13 mouse cellular contexts compared by ENCODE assay signal in the genomic region with DNA sequence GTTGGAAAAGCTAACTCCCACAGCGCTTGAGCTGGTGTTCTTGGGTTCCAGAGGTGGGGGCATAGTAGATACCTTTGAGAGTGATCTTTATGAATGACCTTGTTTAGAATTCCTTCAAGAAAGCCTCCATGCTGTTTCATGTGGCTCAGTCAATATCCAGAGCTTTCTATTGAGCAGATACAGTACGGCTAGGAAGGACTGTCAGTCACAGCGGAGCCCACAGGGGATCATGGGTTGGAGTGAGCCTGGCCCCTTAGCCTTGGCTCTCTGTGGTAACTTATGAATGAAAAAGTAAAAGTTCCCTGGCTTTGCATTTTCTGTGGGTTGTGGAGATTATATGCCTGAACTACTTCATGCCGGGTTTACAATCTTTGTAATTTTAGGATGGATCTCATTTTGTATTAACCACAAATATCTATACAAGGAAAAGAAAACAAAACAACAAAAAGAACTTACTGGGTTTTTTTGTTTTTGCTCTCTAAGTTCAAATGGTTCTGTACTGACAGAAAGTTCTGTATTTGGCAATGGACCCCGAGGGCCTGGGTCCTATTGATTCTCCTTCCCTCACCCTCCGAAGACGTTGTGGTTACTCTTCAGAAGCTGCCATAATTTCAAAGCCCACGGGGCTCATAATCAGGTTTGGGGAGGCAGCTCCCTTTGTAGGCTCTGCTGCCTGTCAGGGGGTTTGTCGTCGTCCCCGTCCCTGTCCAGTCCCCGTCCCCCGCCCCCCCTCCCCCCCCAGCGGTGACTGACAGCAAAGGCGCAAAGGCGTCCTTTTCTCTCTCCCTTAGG.
A peak's percentile ranks its signal among the peaks of the same experiment; 100 is the strongest.
DNase-seq lines count a peak whose midpoint lies in the region; ATAC-seq lines count a peak whose summit lies in the region.
"Had no signal": no experiment of that assay in that cellular context is flagged by ENCODE, and none has a peak within 500 bp of the region (broad histone marks: within the 10 kb centered on the region; RNA-seq: fewer than 3 reads in every experiment).

No protein-coding gene starts in this region.

- H3K27me3 ChIP-seq in heart, embryonic 13.5 days (replicated peaks): peaks cover 21% of the 10 kb centered on the region
- no peaks in the 10 kb centered on the region for H3K27me3 ChIP-seq in embryonic facial prominence, embryonic 14.5 days (replicated peaks; ENCODE audit: control insufficient read depth, insufficient read depth, low read length)
- H3K27me3 ChIP-seq in hindbrain, embryonic 13.5 days: peaks cover 12% of the 10 kb centered on the region; the same call in 1 of the 2 replicates
- no peaks in the 10 kb centered on the region for H3K27me3 ChIP-seq in midbrain, embryonic 14.5 days (ENCODE audit: control insufficient read depth, insufficient read depth, low read length)

- no peaks in the 10 kb centered on the region for H3K9me3 ChIP-seq in heart, embryonic 13.5 days
- H3K9me3 ChIP-seq in embryonic facial prominence, embryonic 14.5 days (ENCODE audit: control insufficient read depth, low read length): no peaks in the 10 kb centered on the region
- H3K9me3 ChIP-seq in hindbrain, embryonic 13.5 days: no peaks in the 10 kb centered on the region
- no peaks in the 10 kb centered on the region for H3K9me3 ChIP-seq in midbrain, embryonic 14.5 days (ENCODE audit: control insufficient read depth, low read length)

- WGBS in heart, embryonic 13.5 days: 25% methylated on average over 16 of the region's 16 CpGs
- WGBS in embryonic facial prominence, embryonic 14.5 days: 20% methylated on average over 14 of the region's 16 CpGs
- WGBS in hindbrain, embryonic 13.5 days: 22% methylated on average over 16 of the region's 16 CpGs
- 17% methylated on average over 16 of the region's 16 CpGs for WGBS in midbrain, embryonic 14.5 days

- H3K27ac ChIP-seq in heart, embryonic 13.5 days (replicated peaks): no peak overlapping the region
- no peak overlapping the region for H3K27ac ChIP-seq in embryonic facial prominence, embryonic 14.5 days (replicated peaks; ENCODE audit: low read depth, low read length)
- no peak overlapping the region for H3K27ac ChIP-seq in hindbrain, embryonic 13.5 days
- H3K27ac ChIP-seq in midbrain, embryonic 14.5 days (replicated peaks; ENCODE audit: low read depth, low read length): no peak overlapping the region
- H3K27ac ChIP-seq: stomach, postnatal 0 days had no signal

- peak overlapping the region; percentile 16; the same call in 1 of the 2 replicates for H3K4me3 ChIP-seq in heart, embryonic 13.5 days
- no peak overlapping the region for H3K4me3 ChIP-seq in embryonic facial prominence, embryonic 14.5 days (ENCODE audit: low read depth, low read length)
- H3K4me3 ChIP-seq in hindbrain, embryonic 13.5 days: no peak overlapping the region
- peak overlapping the region; percentile 9; the same call in 1 of the 2 replicates for H3K4me3 ChIP-seq in midbrain, embryonic 14.5 days (replicated peaks; ENCODE audit: low read depth, low read length)

- 0 out of 2 replicates have a peak, but pooled peaks cover 7% of the 10 kb centered on the region for H3K4me1 ChIP-seq in heart, embryonic 13.5 days
- H3K4me1 ChIP-seq in embryonic facial prominence, embryonic 14.5 days (ENCODE audit: control insufficient read depth, insufficient read depth, low read length): peaks cover 10% of the 10 kb centered on the region
- peaks cover 12% of the 10 kb centered on the region for H3K4me1 ChIP-seq in hindbrain, embryonic 13.5 days (replicated peaks)
- peaks cover 6% of the 10 kb centered on the region for H3K4me1 ChIP-seq in midbrain, embryonic 14.5 days (ENCODE audit: control insufficient read depth, insufficient read depth, low read length)

- intact Hi-C loops in heart, postnatal 25 days (cut with DNase I): no loop called here

- no peaks in the 10 kb centered on the region for H3K36me3 ChIP-seq in heart, embryonic 13.5 days
- no peaks in the 10 kb centered on the region for H3K36me3 ChIP-seq in embryonic facial prominence, embryonic 14.5 days (ENCODE audit: control insufficient read depth, insufficient read depth, low read length)
- no peaks in the 10 kb centered on the region for H3K36me3 ChIP-seq in hindbrain, embryonic 13.5 days
- H3K36me3 ChIP-seq in midbrain, embryonic 14.5 days (ENCODE audit: control insufficient read depth, insufficient read depth, low read length): no peaks in the 10 kb centered on the region

- no peak for ATAC-seq in heart, embryonic 13.5 days (ENCODE audit: extremely low read depth, insufficient number of reproducible peaks, low FRiP score, low TSS enrichment)
- no peak for ATAC-seq in embryonic facial prominence, embryonic 14.5 days (ENCODE audit: low read depth)
- no peak for ATAC-seq in hindbrain, embryonic 13.5 days (ENCODE audit: low FRiP score)
- ATAC-seq in midbrain, embryonic 14.5 days (ENCODE audit: low FRiP score, low TSS enrichment): no peak
- ATAC-seq: liver, postnatal 0 days had no signal

- DNase-seq in heart, postnatal 25 days (ENCODE audit: low spot score): no peak
- no peak for DNase-seq in embryonic facial prominence, embryonic 14.5 days (ENCODE audit: low spot score)
- no peak for DNase-seq in midbrain, embryonic 14.5 days
- no peak for DNase-seq in frontal cortex, postnatal 14 days (ENCODE audit: low spot score in 2 of 2)
- no peak for DNase-seq in right cerebral cortex, adult 18-20 months
- DNase-seq in natural killer cell, adult 2 months (ENCODE audit: low spot score in 2 of 2): no peak
- DNase-seq: B cell, adult 2 months; gastrocnemius, postnatal 10 days; kidney, adult 9 months; liver, postnatal 0 days had no signal

- H3K4me2 ChIP-seq in heart, embryonic 13.5 days: peak overlapping the region; percentile 59
- peak overlapping the region; percentile 26 for H3K4me2 ChIP-seq in embryonic facial prominence, embryonic 14.5 days (ENCODE audit: low read depth, low read length)
- H3K4me2 ChIP-seq in hindbrain, embryonic 13.5 days: peak overlapping the region; percentile 38
- peak overlapping the region; percentile 50 for H3K4me2 ChIP-seq in midbrain, embryonic 14.5 days (ENCODE audit: low read length)

- H3K9ac ChIP-seq in heart, embryonic 13.5 days: 0 out of 2 replicates have a peak overlapping the region, but pooled peaks have one; percentile 28
- no peak overlapping the region for H3K9ac ChIP-seq in embryonic facial prominence, embryonic 14.5 days (ENCODE audit: low read depth, low read length)
- H3K9ac ChIP-seq in hindbrain, embryonic 13.5 days: no peak overlapping the region
- no peak overlapping the region for H3K9ac ChIP-seq in midbrain, embryonic 14.5 days (replicated peaks; ENCODE audit: low read length)
- H3K9ac ChIP-seq: liver, postnatal 0 days had no signal

Comparison
In these comparisons a context has a peak if more than half of its experiments do, and no peak if none do; other contexts are left out.
1. H3K4me3 ChIP-seq: peak in heart, embryonic 13.5 days (single experiment) and midbrain, embryonic 14.5 days (single experiment); none in embryonic facial prominence, embryonic 14.5 days (single experiment) and hindbrain, embryonic 13.5 days (single experiment).
2. Peak in every context shown above with its lines, with median percentiles within 50 percentile points of each other: H3K4me2 ChIP-seq.